8 mouse cellular contexts compared by ENCODE assay signal in the genomic region with DNA sequence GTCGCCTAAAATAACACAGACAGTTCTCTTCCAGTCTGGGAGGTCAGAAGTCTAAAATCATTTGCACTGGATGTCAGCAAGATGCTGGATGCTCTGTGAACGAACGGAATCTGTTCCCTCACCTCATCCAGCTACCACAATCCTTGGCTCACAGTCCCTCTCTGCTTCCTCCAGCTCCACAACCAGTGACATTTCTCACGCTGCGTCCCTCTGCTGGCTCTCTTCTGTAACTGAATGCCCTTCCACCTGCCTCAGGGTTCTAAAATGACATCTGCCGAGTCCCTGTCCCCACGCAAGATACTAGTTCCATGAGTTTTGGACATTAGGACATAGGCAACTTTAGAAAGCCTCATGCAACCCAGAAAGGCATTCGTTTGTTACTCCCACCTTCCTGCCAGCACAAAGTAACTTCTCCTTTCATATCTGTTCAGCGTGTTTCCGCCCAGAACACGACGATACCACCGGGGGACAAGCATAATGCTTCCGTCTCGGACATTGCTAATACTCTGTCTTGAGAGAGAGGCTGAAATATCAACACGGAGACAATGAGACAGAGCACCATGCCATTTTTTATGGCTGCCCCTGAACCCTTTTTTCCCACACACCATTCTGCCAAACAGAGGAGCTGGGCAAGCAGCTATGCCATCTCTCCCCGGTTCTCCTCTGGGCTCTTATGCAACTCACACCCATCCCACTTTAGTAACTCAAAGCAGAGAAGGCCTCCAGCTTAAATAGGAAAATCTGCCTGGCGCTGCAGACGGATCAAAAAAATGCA. TPM values are rescaled to one million over a fixed set of nuclear protein-coding genes. Genes with fewer than 3 reads are reported as not detected.
DNase-seq lines count a peak whose midpoint lies in the region; ATAC-seq and TF ChIP-seq lines count a peak whose summit lies in the region.

No protein-coding gene starts in this region.

- no peaks in the 10 kb centered on the region for H3K27me3 ChIP-seq in heart, adult 2 months (ENCODE audit: control insufficient read depth, insufficient read depth, low read length)
- no peaks in the 10 kb centered on the region for H3K27me3 ChIP-seq in neural tube, embryonic 11.5 days (ENCODE audit: control insufficient read depth, insufficient read depth, low read length)
- H3K27me3 ChIP-seq in neural tube, embryonic 13.5 days = no peaks in the 10 kb centered on the region

- no peak overlapping the region for H3K4me3 ChIP-seq in heart, adult 2 months
- no peak overlapping the region for H3K4me3 ChIP-seq in neural tube, embryonic 11.5 days (ENCODE audit: low read depth, low read length)
- H3K4me3 ChIP-seq in neural tube, embryonic 13.5 days = no peak overlapping the region

- WGBS in heart, adult 2 months = 59% methylated on average over 19 of the region's 19 CpGs
- WGBS in neural tube, embryonic 11.5 days = 79% methylated on average over 19 of the region's 19 CpGs
- 72% methylated on average over 19 of the region's 19 CpGs for WGBS in neural tube, embryonic 13.5 days

- intact Hi-C loops in heart, adult 2 months (cut with DNase I) = no loop called here

- peak; percentile 53 for TF ChIP-seq CTCF in heart, adult 2 months (IDR thresholded peaks at IDR 0.05)

- no peaks in the 10 kb centered on the region for H3K36me3 ChIP-seq in heart, adult 2 months (ENCODE audit: control insufficient read depth, insufficient read depth, low read length)
- no peaks in the 10 kb centered on the region for H3K36me3 ChIP-seq in neural tube, embryonic 11.5 days (ENCODE audit: control insufficient read depth, insufficient read depth, low read length)
- no peaks in the 10 kb centered on the region for H3K36me3 ChIP-seq in neural tube, embryonic 13.5 days

- TF ChIP-seq POLR2A in heart, adult 2 months (IDR thresholded peaks at IDR 0.05; ENCODE audit: insufficient read depth, low read depth, low read length) = no peak

- H3K4me1 ChIP-seq in heart, adult 2 months (ENCODE audit: control insufficient read depth, insufficient read depth, low read length) = no peaks in the 10 kb centered on the region
- peaks cover 6% of the 10 kb centered on the region for H3K4me1 ChIP-seq in neural tube, embryonic 11.5 days (ENCODE audit: control insufficient read depth, insufficient read depth, low read length)
- H3K4me1 ChIP-seq in neural tube, embryonic 13.5 days (replicated peaks) = peaks cover 28% of the 10 kb centered on the region

- H3K4me2 ChIP-seq in neural tube, embryonic 11.5 days (ENCODE audit: low read depth) = no peak overlapping the region
- no peak overlapping the region for H3K4me2 ChIP-seq in neural tube, embryonic 13.5 days

- no peak for DNase-seq in heart, adult 2 months
- no peak for DNase-seq in heart, adult 11 months
- no peak for DNase-seq in neural tube, embryonic 11.5 days (ENCODE audit: low spot score)
- DNase-seq in neural tube, embryonic 10.5 days (ENCODE audit: extremely low spot score, low spot score) = no peak

- no peak overlapping the region for H3K27ac ChIP-seq in heart, adult 2 months
- peak overlapping the region; percentile 15 for H3K27ac ChIP-seq in neural tube, embryonic 11.5 days (ENCODE audit: low read depth, low read length)
- peak overlapping the region; percentile 64 for H3K27ac ChIP-seq in neural tube, embryonic 13.5 days (replicated peaks)

- no peak for TF ChIP-seq EP300 in heart, adult 2 months (IDR thresholded peaks at IDR 0.05; ENCODE audit: insufficient read depth, low read depth, low read length)

- H3K9ac ChIP-seq in heart, adult 2 months (ENCODE audit: low read depth, low read length) = no peak overlapping the region
- no peak overlapping the region for H3K9ac ChIP-seq in neural tube, embryonic 11.5 days (ENCODE audit: low read length)
- H3K9ac ChIP-seq in neural tube, embryonic 13.5 days = no peak overlapping the region

- no peaks in the 10 kb centered on the region for H3K79me2 ChIP-seq in heart, adult 2 months (replicated peaks; ENCODE audit: control insufficient read depth, insufficient read depth, low read length)

- no peaks in the 10 kb centered on the region for H3K9me3 ChIP-seq in neural tube, embryonic 11.5 days (ENCODE audit: control insufficient read depth, low read length)
- H3K9me3 ChIP-seq in neural tube, embryonic 13.5 days = no peaks in the 10 kb centered on the region

- ATAC-seq in neural tube, embryonic 11.5 days (ENCODE audit: insufficient read depth, low FRiP score, low TSS enrichment) = no peak
- peak; percentile 84 for ATAC-seq in granulocyte monocyte progenitor cell, adult 5-6 weeks (replicated peaks; ENCODE audit: poor library complexity, severe bottlenecking)
- no peak for ATAC-seq in neural tube, embryonic 13.5 days (ENCODE audit: low read depth)
- ATAC-seq in inflammation-experienced regulatory T-cells, adult 6 months = no peak
- ATAC-seq in CD4-positive, CD25-positive, alpha-beta regulatory T cell, adult 4 months = no peak

RNA-seq across cellular contexts. Expression of a gene that starts 27.6 kb away (rescaled TPM):
- 1 to 10 TPM in 1 of 2 experiments, under 1 TPM in 1; 0.47 to 1.5 TPM for total RNA-seq in heart, adult 2 months (2021)
- 0.51 and 0.88 TPM in 2 replicates for polyA plus RNA-seq in heart, adult 2 months (2012; rRNA removed)
- 1.8 TPM in 2 replicates for polyA plus RNA-seq in neural tube, embryonic 11.5 days (2014; fragmentation: Nextera tagmentation; extraction: Ambion mirVana)
- total RNA-seq in granulocyte monocyte progenitor cell, adult 5-6 weeks (2014; fragmentation: Nextera tagmentation) = 1.9 TPM in 1 of 2 replicates, not detected in the other
- 0.09 TPM in 1 of 2 replicates, not detected in the other for total RNA-seq in granulocyte monocyte progenitor cell, adult 5-6 weeks (2017)
- 5.9 and 6.4 TPM in 2 replicates for polyA plus RNA-seq in neural tube, embryonic 13.5 days (2015; fragmentation: Nextera tagmentation; extraction: Ambion mirVana)
- under 1 TPM in 1 of 3 experiments, not detected in 2; 0.43 TPM for polyA plus RNA-seq in inflammation-experienced regulatory T-cells, adult 6 months (2017; shearing (Covaris generic))
- under 1 TPM; 0.43 to 0.54 TPM for polyA plus RNA-seq in CD4-positive, CD25-positive, alpha-beta regulatory T cell, adult 4 months (2017; shearing (Covaris generic))
